Mouse (Mus musculus): ENCODE data around the gene Nox4. TPM values are rescaled to one million over a fixed set of nuclear protein-coding genes. Genes with fewer than 3 reads are reported as not detected.

The Nox4 gene
- polyA plus RNA-seq, 1 experiment from 2014 or later: 3.6 TPM

GRCm38 (mm10) chr7:87303726-87304315 is 57.9 kb downstream of the Nox4 start:
- WGBS: 93% methylated on average over 1 of the region's 1 CpGs

GRCm38 (mm10) chr7:87321571-87321970 is 75.7 kb downstream of the Nox4 start:
- 91% methylated on average over 3 of the region's 3 CpGs for whole genome bisulfite sequencing
- H3K27me3 ChIP-seq (ENCODE audit: poor library complexity, severe bottlenecking): no peaks in the 10 kb centered on the region
- no peaks in the 10 kb centered on the region for H3K9me3 ChIP-seq

More at GRCm38 (mm10) chr7:87303726-87304315, 57.9 kb downstream of the Nox4 start:
- no peak overlapping the region for H3K4me3 ChIP-seq
- no peak overlapping the region for H3K27ac ChIP-seq
- H3K9me3 ChIP-seq: no peaks in the 10 kb centered on the region
- no peaks in the 10 kb centered on the region for H3K4me1 ChIP-seq
- no peaks in the 10 kb centered on the region for H3K27me3 ChIP-seq (ENCODE audit: poor library complexity, severe bottlenecking)
- no peak for DNase-seq (ENCODE audit: extremely low spot score, low spot score)
- H3K36me3 ChIP-seq (replicated peaks): no peaks in the 10 kb centered on the region

GRCm38 (mm10) chr7:87322085-87322484 is 76.2 kb downstream of the Nox4 start:
- H3K9me3 ChIP-seq: no peaks in the 10 kb centered on the region
- no peak overlapping the region for H3K27ac ChIP-seq
- H3K27me3 ChIP-seq (ENCODE audit: poor library complexity, severe bottlenecking): no peaks in the 10 kb centered on the region
- WGBS: 88% methylated on average over 1 of the region's 1 CpGs
- no peak for DNase-seq (ENCODE audit: extremely low spot score, low spot score)
- H3K4me3 ChIP-seq: no peak overlapping the region
- no peaks in the 10 kb centered on the region for H3K36me3 ChIP-seq (replicated peaks)
- H3K4me1 ChIP-seq: no peaks in the 10 kb centered on the region

More at GRCm38 (mm10) chr7:87321571-87321970, 75.7 kb downstream of the Nox4 start:
- no peak overlapping the region for H3K27ac ChIP-seq
- no peak for DNase-seq (ENCODE audit: extremely low spot score, low spot score)
- no peak overlapping the region for H3K4me3 ChIP-seq
- H3K4me1 ChIP-seq: no peaks in the 10 kb centered on the region
- H3K36me3 ChIP-seq (replicated peaks): no peaks in the 10 kb centered on the region

GRCm38 (mm10) chr7:87330782-87331558 is 85.1 kb downstream of the Nox4 start:
- H3K4me1 ChIP-seq: no peaks in the 10 kb centered on the region
- WGBS: 91% methylated on average over 5 of the region's 5 CpGs
- no peak overlapping the region for H3K27ac ChIP-seq
- DNase-seq (ENCODE audit: extremely low spot score, low spot score): no peak
- H3K4me3 ChIP-seq: no peak overlapping the region
- H3K27me3 ChIP-seq (ENCODE audit: poor library complexity, severe bottlenecking): no peaks in the 10 kb centered on the region
- H3K9me3 ChIP-seq: no peaks in the 10 kb centered on the region
- H3K36me3 ChIP-seq (replicated peaks): no peaks in the 10 kb centered on the region

- Histone ChIP-seq H3K27me3 (ENCODE audit: poor library complexity, severe bottlenecking) (no peaks in the 10 kb centered on the region), H3K9me3 (no peaks in the 10 kb centered on the region), H3K4me3 (no peak overlapping the region), H3K27ac (no peak overlapping the region), H3K36me3 (replicated peaks) (no peaks in the 10 kb centered on the region), H3K4me1 (no peaks in the 10 kb centered on the region)
- no peak for DNase-seq (ENCODE audit: extremely low spot score, low spot score)
- 87% methylated on average over 3 of the region's 3 CpGs for WGBS
These were observed 99.7 kb downstream of the Nox4 start for GRCm38 (mm10) chr7:87345598-87345997.

GRCm38 (mm10) chr7:87352818-87353217 is 106.9 kb downstream of the Nox4 start:
- DNase-seq (ENCODE audit: extremely low spot score, low spot score): no peak
- no peaks in the 10 kb centered on the region for H3K36me3 ChIP-seq (replicated peaks)
- 19% methylated on average over 2 of the region's 2 CpGs for WGBS
- peaks cover 23% of the 10 kb centered on the region for H3K4me1 ChIP-seq
- no peaks in the 10 kb centered on the region for H3K9me3 ChIP-seq
- H3K4me3 ChIP-seq: no peak overlapping the region
- H3K27ac ChIP-seq: 0 out of 2 replicates have a peak overlapping the region, but pooled peaks have one; percentile 44
- no peaks in the 10 kb centered on the region for H3K27me3 ChIP-seq (ENCODE audit: poor library complexity, severe bottlenecking)

GRCm38 (mm10) chr7:87367834-87368233 is 121.9 kb downstream of the Nox4 start:
- no peak for DNase-seq (ENCODE audit: extremely low spot score, low spot score)
- no peaks in the 10 kb centered on the region for H3K36me3 ChIP-seq (replicated peaks)
- no peaks in the 10 kb centered on the region for H3K9me3 ChIP-seq
- H3K27ac ChIP-seq: no peak overlapping the region
- no peak overlapping the region for H3K4me3 ChIP-seq
- H3K27me3 ChIP-seq (ENCODE audit: poor library complexity, severe bottlenecking): no peaks in the 10 kb centered on the region
- H3K4me1 ChIP-seq: no peaks in the 10 kb centered on the region

GRCm38 (mm10) chr7:87369131-87369530 is 123.2 kb downstream of the Nox4 start:
- DNase-seq (ENCODE audit: extremely low spot score, low spot score): no peak
- no peak overlapping the region for H3K27ac ChIP-seq
- WGBS: 89% methylated on average over 1 of the region's 1 CpGs
- H3K4me3 ChIP-seq: no peak overlapping the region
- H3K9me3 ChIP-seq: no peaks in the 10 kb centered on the region
- H3K36me3 ChIP-seq (replicated peaks): no peaks in the 10 kb centered on the region
- H3K27me3 ChIP-seq (ENCODE audit: poor library complexity, severe bottlenecking): no peaks in the 10 kb centered on the region
- H3K4me1 ChIP-seq: no peaks in the 10 kb centered on the region

GRCm38 (mm10) chr7:87370789-87371188 is 124.9 kb downstream of the Nox4 start:
- no peaks in the 10 kb centered on the region for H3K4me1 ChIP-seq
- WGBS: 93% methylated on average over 2 of the region's 2 CpGs

GRCm38 (mm10) chr7:87371316-87371715 is 125.4 kb downstream of the Nox4 start:
- 0 out of 2 replicates have a peak, but pooled peaks cover under 1% of the 10 kb centered on the region for H3K36me3 ChIP-seq (replicated peaks)
- H3K4me1 ChIP-seq: no peaks in the 10 kb centered on the region
- H3K4me3 ChIP-seq: no peak overlapping the region
- H3K9me3 ChIP-seq: no peaks in the 10 kb centered on the region
- WGBS: 89% methylated on average over 2 of the region's 2 CpGs
- H3K27ac ChIP-seq: no peak overlapping the region
- no peaks in the 10 kb centered on the region for H3K27me3 ChIP-seq (ENCODE audit: poor library complexity, severe bottlenecking)
- no peak for DNase-seq (ENCODE audit: extremely low spot score, low spot score)

More at GRCm38 (mm10) chr7:87370789-87371188, 124.9 kb downstream of the Nox4 start:
- no peaks in the 10 kb centered on the region for H3K9me3 ChIP-seq
- H3K4me3 ChIP-seq: no peak overlapping the region
- no peak for DNase-seq (ENCODE audit: extremely low spot score, low spot score)
- no peaks in the 10 kb centered on the region for H3K36me3 ChIP-seq (replicated peaks)
- H3K27me3 ChIP-seq (ENCODE audit: poor library complexity, severe bottlenecking): no peaks in the 10 kb centered on the region
- H3K27ac ChIP-seq: no peak overlapping the region

GRCm38 (mm10) chr7:87374322-87374721 is 128.4 kb downstream of the Nox4 start:
- DNase-seq (ENCODE audit: extremely low spot score, low spot score): no peak
- Histone ChIP-seq H3K36me3 (replicated peaks) (0 out of 2 replicates have a peak, but pooled peaks cover 3% of the 10 kb centered on the region), H3K4me3 (no peak overlapping the region), H3K27me3 (ENCODE audit: poor library complexity, severe bottlenecking) (no peaks in the 10 kb centered on the region), H3K27ac (no peak overlapping the region), H3K4me1 (no peaks in the 10 kb centered on the region), H3K9me3 (no peaks in the 10 kb centered on the region)

GRCm38 (mm10) chr7:87374935-87375334 is 129.0 kb downstream of the Nox4 start:
- 70% methylated on average over 2 of the region's 2 CpGs for WGBS
- H3K27me3 ChIP-seq (ENCODE audit: poor library complexity, severe bottlenecking): no peaks in the 10 kb centered on the region
- H3K4me1 ChIP-seq: no peaks in the 10 kb centered on the region
- no peak for DNase-seq (ENCODE audit: extremely low spot score, low spot score)
- no peaks in the 10 kb centered on the region for H3K9me3 ChIP-seq
- H3K4me3 ChIP-seq: no peak overlapping the region
- H3K36me3 ChIP-seq (replicated peaks): 0 out of 2 replicates have a peak, but pooled peaks cover 3% of the 10 kb centered on the region
- no peak overlapping the region for H3K27ac ChIP-seq

- no peak overlapping the region for H3K27ac ChIP-seq
- no peaks in the 10 kb centered on the region for H3K36me3 ChIP-seq (replicated peaks)
- H3K27me3 ChIP-seq (ENCODE audit: poor library complexity, severe bottlenecking): no peaks in the 10 kb centered on the region
- no peaks in the 10 kb centered on the region for H3K9me3 ChIP-seq
- no peak overlapping the region for H3K4me3 ChIP-seq
- no peak for DNase-seq (ENCODE audit: extremely low spot score, low spot score)
- 94% methylated on average over 7 of the region's 7 CpGs for WGBS
- H3K4me1 ChIP-seq: no peaks in the 10 kb centered on the region
These were observed 151.1 kb downstream of the Nox4 start for GRCm38 (mm10) chr7:87397023-87397422.

All from forebrain, embryonic 10.5 days (tissue).